Mouse (Mus musculus): ENCODE measurements around the gene Zfp652. TPM values are rescaled to one million over a fixed set of nuclear protein-coding genes. Genes with fewer than 3 reads are reported as not detected.
A peak's percentile ranks its signal among the peaks of the same experiment; 100 is the strongest.

Zfp652 gene
- polyA plus RNA-seq, 1 experiment from 2014 or later: 20.3 TPM

DNA sequence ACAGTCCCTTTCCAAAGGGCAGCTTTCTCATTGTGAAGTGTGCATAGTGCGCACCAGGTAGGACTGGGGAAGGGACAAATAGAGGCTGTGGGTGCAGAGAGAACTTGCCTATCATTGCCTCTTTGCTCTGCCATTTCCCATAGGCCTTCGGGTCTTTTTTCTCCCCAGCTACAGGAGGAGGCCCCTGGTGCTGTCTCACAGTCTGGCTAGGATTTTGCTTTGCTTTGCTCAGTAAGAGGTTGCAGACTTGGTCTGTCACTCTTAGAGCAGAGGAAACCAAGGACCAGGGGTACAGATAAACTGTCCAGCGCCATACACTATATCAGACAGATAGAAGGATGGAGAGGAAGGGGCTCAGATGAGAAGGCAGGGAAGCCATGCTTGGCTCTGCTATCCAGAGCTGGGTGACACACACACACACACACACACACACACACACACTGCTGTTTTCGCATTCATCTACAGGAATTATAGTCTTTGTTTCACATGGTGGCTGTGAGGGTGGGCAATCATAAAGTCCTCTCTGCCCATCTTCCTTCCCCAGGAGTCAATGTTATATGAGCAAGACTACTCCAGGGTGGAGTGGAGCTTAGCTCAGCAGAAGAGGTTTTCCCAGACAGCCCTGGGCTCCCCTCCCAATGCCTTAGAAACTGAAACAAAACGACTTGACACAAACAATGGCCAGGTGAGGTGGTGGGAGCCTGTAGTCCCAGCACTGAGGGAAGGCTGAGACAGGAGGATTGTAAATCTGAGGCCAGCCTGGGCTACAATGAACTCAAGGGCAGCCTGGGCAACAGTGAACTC, 128.4 kb downstream of the Zfp652 start:
- Histone ChIP-seq H3K9me3 (no peaks in the 10 kb centered on the region), H3K27ac (replicated peaks) (peak overlapping the region; percentile 71; the same call in 1 of the 2 replicates), H3K27me3 (replicated peaks; ENCODE audit: low read depth, poor library complexity, severe bottlenecking) (peaks cover 65% of the 10 kb centered on the region), H3K4me3 (peak overlapping the region; percentile 39), H3K4me1 (peaks cover 32% of the 10 kb centered on the region), H3K36me3 (replicated peaks) (no peaks in the 10 kb centered on the region)
- DNase-seq (ENCODE audit: low spot score): no peak
- 73% methylated on average over 5 of the region's 5 CpGs for WGBS

DNA sequence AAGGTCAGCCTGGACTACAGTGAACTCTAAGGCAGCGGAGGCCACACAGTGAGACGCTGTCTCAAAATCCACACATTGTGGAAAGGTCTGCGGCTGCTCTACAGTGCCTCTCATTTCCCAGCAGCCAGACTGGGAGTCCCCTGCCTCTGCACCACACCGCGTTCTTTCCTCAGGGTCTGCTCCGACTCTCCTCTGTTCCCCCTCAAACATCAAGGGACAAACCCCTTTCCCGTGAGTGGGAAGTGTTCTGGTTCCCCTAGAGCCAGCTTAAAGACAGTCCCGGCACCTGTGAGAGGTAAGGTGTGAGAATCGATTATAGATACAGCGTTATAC, 129.0 kb downstream of the Zfp652 start:
- H3K4me3 ChIP-seq: peak overlapping the region; percentile 39
- DNase-seq (ENCODE audit: low spot score): no peak
- 62% methylated on average over 10 of the region's 10 CpGs for WGBS
- H3K27ac ChIP-seq (replicated peaks): peak overlapping the region; percentile 71
- no peaks in the 10 kb centered on the region for H3K36me3 ChIP-seq (replicated peaks)
- H3K9me3 ChIP-seq: no peaks in the 10 kb centered on the region
- peaks cover 59% of the 10 kb centered on the region for H3K27me3 ChIP-seq (replicated peaks; ENCODE audit: low read depth, poor library complexity, severe bottlenecking)
- peaks cover 29% of the 10 kb centered on the region for H3K4me1 ChIP-seq

GRCm38 (mm10) chr11:95842074-95842681, 129.7 kb downstream of the Zfp652 start, which contains the start of gene Abi3:
TSS of gene Abi3 (minus strand) at chr11:95842476.
- Histone ChIP-seq H3K4me3 (peak within 1 kb of the TSS; percentile 39), H3K9me3 (no peaks in the 10 kb centered on the region), H3K36me3 (replicated peaks) (no peaks in the 10 kb centered on the region), H3K27me3 (replicated peaks; ENCODE audit: low read depth, poor library complexity, severe bottlenecking) (peaks cover 52% of the 10 kb centered on the region), H3K27ac (replicated peaks) (peak within 1 kb of the TSS; percentile 71), H3K4me1 (peaks cover 29% of the 10 kb centered on the region)
- DNase-seq (ENCODE audit: low spot score): peak; percentile 57
- 10% methylated on average over 11 of the region's 11 CpGs for WGBS

- 78% methylated on average over 5 of the region's 5 CpGs for WGBS
- peak overlapping the region; percentile 71; the same call in 1 of the 2 replicates for H3K27ac ChIP-seq (replicated peaks)
Measured at GRCm38 (mm10) chr11:95842953-95843352, 130.5 kb downstream of the Zfp652 start.

GRCm38 (mm10) chr11:95843421-95843950, 131.0 kb downstream of the Zfp652 start:
- H3K36me3 ChIP-seq (replicated peaks): no peaks in the 10 kb centered on the region
- no peaks in the 10 kb centered on the region for H3K9me3 ChIP-seq
- no peak overlapping the region for H3K27ac ChIP-seq (replicated peaks)
- H3K4me3 ChIP-seq: no peak overlapping the region
- peaks cover 29% of the 10 kb centered on the region for H3K4me1 ChIP-seq
- WGBS: 68% methylated on average over 6 of the region's 6 CpGs
- peaks cover 39% of the 10 kb centered on the region for H3K27me3 ChIP-seq (replicated peaks; ENCODE audit: low read depth, poor library complexity, severe bottlenecking)
- no peak for DNase-seq (ENCODE audit: low spot score)

More at GRCm38 (mm10) chr11:95842953-95843352, 130.5 kb downstream of the Zfp652 start:
- peaks cover 29% of the 10 kb centered on the region for H3K4me1 ChIP-seq
- H3K36me3 ChIP-seq (replicated peaks): no peaks in the 10 kb centered on the region
- no peaks in the 10 kb centered on the region for H3K9me3 ChIP-seq
- H3K27me3 ChIP-seq (replicated peaks; ENCODE audit: low read depth, poor library complexity, severe bottlenecking): peaks cover 44% of the 10 kb centered on the region
- 0 out of 2 replicates have a peak overlapping the region, but pooled peaks have one; percentile 39 for H3K4me3 ChIP-seq
- DNase-seq (ENCODE audit: low spot score): no peak

- no peaks in the 10 kb centered on the region for H3K9me3 ChIP-seq
- H3K27me3 ChIP-seq (replicated peaks; ENCODE audit: low read depth, poor library complexity, severe bottlenecking): peaks cover 37% of the 10 kb centered on the region
- DNase-seq (ENCODE audit: low spot score): no peak
- 69% methylated on average over 4 of the region's 4 CpGs for WGBS
- H3K4me1 ChIP-seq: peaks cover 22% of the 10 kb centered on the region
- no peak overlapping the region for H3K27ac ChIP-seq (replicated peaks)
- no peak overlapping the region for H3K4me3 ChIP-seq
- no peaks in the 10 kb centered on the region for H3K36me3 ChIP-seq (replicated peaks)
Measured at GRCm38 (mm10) chr11:95844935-95845334, 132.5 kb downstream of the Zfp652 start.

DNA sequence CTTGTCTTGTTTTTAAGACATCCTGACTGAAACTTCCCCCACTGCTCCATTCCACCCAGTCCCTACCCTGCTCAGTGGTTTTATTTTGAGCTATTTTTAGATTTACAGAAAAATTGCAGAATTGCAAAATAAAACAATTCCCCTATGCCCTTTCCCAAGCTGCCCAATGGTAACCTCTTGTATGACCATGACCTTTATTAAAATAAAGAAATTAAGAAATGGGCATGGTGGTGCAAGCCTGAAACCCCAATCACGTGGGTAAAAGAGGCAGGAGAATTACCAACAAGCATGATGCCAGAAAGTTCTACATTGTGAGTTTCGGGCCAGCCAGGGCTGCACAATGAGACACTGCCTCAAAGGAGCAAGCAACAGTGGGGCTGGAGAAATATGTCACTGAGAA, 138.4 kb downstream of the Zfp652 start:
- Histone ChIP-seq H3K36me3 (replicated peaks) (no peaks in the 10 kb centered on the region), H3K4me3 (no peak overlapping the region), H3K4me1 (no peaks in the 10 kb centered on the region), H3K27ac (replicated peaks) (no peak overlapping the region), H3K27me3 (replicated peaks; ENCODE audit: low read depth, poor library complexity, severe bottlenecking) (0 out of 2 replicates have a peak, but pooled peaks cover 5% of the 10 kb centered on the region), H3K9me3 (no peaks in the 10 kb centered on the region)
- 82% methylated on average over 2 of the region's 2 CpGs for WGBS
- no peak for DNase-seq (ENCODE audit: low spot score)

DNA sequence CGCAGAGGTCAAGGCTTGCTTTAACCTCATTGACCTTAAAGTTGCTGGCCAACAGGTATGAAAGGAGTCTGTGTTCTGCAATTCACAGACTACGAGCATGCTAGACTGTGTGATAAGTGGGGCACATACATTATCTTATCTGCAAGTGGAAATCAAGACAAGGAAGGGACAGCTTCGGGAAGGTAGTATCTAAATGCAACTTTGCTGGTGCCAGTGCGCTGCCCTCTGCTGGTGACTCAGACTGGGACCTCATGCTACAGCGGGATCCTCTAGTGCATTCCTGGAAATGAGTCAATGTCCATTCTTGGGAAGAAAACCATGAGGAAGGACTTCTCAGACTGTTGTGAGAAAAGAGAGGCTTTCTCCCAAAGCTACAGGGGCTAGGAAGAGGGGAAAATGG, 141.2 kb downstream of the Zfp652 start:
- Histone ChIP-seq H3K27ac (replicated peaks) (no peak overlapping the region), H3K9me3 (no peaks in the 10 kb centered on the region), H3K4me3 (no peak overlapping the region), H3K27me3 (replicated peaks; ENCODE audit: low read depth, poor library complexity, severe bottlenecking) (0 out of 2 replicates have a peak, but pooled peaks cover 5% of the 10 kb centered on the region), H3K4me1 (peaks cover 9% of the 10 kb centered on the region), H3K36me3 (replicated peaks) (no peaks in the 10 kb centered on the region)
- WGBS: 52% methylated on average over 5 of the region's 5 CpGs
- DNase-seq (ENCODE audit: low spot score): peak; percentile 32

DNA sequence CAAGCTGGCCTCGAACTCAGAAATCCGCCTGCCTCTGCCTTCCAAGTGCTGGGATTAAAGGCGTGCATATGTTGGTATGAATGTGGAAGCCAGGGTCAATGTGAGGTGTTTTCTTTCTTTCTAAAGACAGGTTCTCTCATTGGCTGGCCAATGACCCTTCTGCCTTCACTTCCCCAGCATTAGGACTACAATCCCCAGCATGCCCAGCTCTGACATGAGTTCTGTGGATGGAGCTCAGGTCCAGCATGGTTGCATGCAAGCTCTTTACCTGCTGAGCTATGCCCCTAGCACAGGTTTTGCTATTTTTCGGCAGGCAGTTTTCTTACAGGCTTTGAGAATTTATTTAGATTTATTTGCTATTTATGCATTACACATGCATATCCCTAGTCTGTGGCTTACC, 144.8 kb downstream of the Zfp652 start:
- Histone ChIP-seq H3K27me3 (replicated peaks; ENCODE audit: low read depth, poor library complexity, severe bottlenecking) (no peaks in the 10 kb centered on the region), H3K36me3 (replicated peaks) (no peaks in the 10 kb centered on the region), H3K4me1 (peaks cover 19% of the 10 kb centered on the region), H3K9me3 (no peaks in the 10 kb centered on the region), H3K27ac (replicated peaks) (no peak overlapping the region), H3K4me3 (no peak overlapping the region)
- 73% methylated on average over 4 of the region's 4 CpGs for WGBS
- no peak for DNase-seq (ENCODE audit: low spot score)

DNA sequence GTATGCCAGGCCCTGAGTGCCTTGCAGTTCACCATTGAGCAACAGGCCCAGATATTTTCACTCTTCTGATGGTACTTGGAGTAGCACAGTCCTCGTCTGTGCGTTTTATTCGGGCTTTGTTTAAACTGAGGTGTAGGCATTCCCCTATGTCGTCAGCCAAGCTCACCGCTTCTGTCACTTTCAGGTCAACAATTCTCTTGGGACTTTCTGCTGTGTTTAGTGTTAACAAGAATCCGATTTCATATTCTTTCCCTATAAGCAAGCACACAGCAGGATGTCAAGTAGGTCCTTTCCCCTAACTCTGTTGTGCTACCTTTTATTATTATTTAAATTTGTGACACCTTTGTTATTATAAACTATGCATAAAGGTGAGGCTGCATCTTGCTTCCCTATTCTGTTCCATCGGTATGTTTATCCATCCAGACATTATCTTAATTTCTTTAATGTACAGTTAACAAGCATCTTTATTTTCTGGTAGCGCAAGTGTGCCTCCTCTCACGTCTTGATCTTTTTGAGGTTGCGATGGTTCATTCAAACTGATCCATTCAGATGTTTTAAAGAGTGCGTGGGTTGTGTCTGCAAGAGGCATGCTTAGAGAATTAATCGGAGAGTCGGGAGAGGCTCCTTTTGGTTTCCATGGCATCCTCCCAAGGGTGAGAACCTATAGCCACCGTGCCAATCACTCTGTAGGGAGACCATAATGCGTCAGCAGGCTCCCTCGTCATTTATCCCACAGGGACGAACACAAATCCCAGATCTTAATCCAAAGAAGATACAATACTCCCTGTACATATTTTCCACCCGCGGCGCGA, 145.4 kb downstream of the Zfp652 start:
- Histone ChIP-seq H3K27ac (replicated peaks) (peak overlapping the region; percentile 83), H3K4me3 (peak overlapping the region; percentile 72), H3K36me3 (replicated peaks) (no peaks in the 10 kb centered on the region), H3K27me3 (replicated peaks; ENCODE audit: low read depth, poor library complexity, severe bottlenecking) (no peaks in the 10 kb centered on the region), H3K9me3 (no peaks in the 10 kb centered on the region), H3K4me1 (peaks cover 19% of the 10 kb centered on the region)
- no peak for DNase-seq (ENCODE audit: low spot score)
- 22% methylated on average over 21 of the region's 21 CpGs for WGBS

DNA sequence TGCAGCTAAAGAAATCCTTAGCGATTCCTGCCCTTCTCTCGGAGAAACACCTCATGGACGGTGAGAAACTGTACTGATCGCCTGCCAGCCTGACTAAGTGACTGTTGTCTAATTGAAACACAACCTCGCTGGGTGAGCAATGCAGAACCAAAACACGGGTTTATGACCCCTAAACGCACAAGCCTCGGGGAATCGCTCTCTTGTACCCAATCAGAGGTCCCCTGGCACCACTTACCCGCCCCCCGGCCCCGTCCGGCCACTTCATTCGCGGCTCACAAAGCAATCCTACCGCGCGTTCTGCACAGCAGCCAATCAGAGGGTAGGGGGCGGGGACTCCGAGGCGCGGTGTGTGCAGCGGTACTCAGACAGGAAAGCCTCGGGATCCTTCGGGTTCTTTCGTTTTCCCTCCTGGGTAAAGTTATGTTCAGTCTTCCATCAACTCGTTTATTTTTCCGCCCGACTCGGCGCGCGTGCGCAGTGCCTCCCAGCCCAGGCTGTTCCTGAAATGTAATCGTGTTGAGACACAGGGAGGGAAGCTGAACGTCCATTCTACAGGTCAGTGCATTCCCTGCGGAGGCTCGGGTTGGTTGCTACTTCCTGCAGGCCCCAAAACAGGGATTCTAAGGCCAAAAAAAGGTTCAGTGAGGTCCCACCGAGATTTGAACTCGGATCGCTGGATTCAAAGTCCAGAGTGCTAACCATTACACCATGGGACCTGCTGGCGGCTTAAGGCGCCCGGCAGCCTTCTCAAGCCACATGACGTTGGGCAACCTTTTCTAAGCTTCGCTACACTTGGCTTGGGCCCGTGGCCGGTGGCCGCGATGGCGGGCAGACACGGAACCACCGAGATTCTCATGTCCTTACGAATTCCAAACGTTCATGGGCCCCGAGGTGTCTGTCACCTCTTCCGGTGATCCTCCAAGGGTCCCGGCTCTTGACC, 146.3 kb downstream of the Zfp652 start:
- H3K9me3 ChIP-seq: no peaks in the 10 kb centered on the region
- H3K4me1 ChIP-seq: peaks cover 19% of the 10 kb centered on the region
- no peaks in the 10 kb centered on the region for H3K27me3 ChIP-seq (replicated peaks; ENCODE audit: low read depth, poor library complexity, severe bottlenecking)
- DNase-seq (ENCODE audit: low spot score): peak; percentile 98
- H3K36me3 ChIP-seq (replicated peaks): no peaks in the 10 kb centered on the region
- peak overlapping the region; percentile 72 for H3K4me3 ChIP-seq
- H3K27ac ChIP-seq (replicated peaks): peak overlapping the region; percentile 83
- WGBS: under 1% methylated on average over 58 of the region's 58 CpGs
